Comparison of ENCODE assay signal across 16 mouse cellular contexts in genomic region chr2:151513525-151514285, GRCm38 (mm10). TPM values are rescaled to one million over a fixed set of nuclear protein-coding genes. Genes with fewer than 3 reads are reported as not detected.
DNase-seq lines count a peak whose midpoint lies in the region; TF ChIP-seq lines count a peak whose summit lies in the region.
"Had no signal": no experiment of that assay in that cellular context is flagged by ENCODE, and none has a peak within 500 bp of the region (broad histone marks: within the 10 kb centered on the region; RNA-seq: fewer than 3 reads in every experiment).

No protein-coding gene starts in this region.

- peaks cover 30% of the 10 kb centered on the region for H3K36me3 ChIP-seq in thymus, adult 2 months (ENCODE audit: control insufficient read depth, insufficient read depth, low read length)

- H3K4me3 ChIP-seq in thymus, adult 2 months (ENCODE audit: control insufficient read depth, insufficient read depth, low read length): no peak overlapping the region
- H3K4me3 ChIP-seq: erythroblast, embryonic 14.5 days; neural tube, embryonic 12.5 days had no signal

- no peak for TF ChIP-seq POLR2A in thymus, adult 2 months (IDR thresholded peaks at IDR 0.05; ENCODE audit: control insufficient read depth, extremely low read depth, insufficient read depth, low read length, poor library complexity)

- 91% methylated on average over 3 of the region's 3 CpGs for WGBS in thymus, adult 2 months

- H3K27ac ChIP-seq in thymus, adult 2 months (ENCODE audit: control insufficient read depth, insufficient read depth, low read length): no peak overlapping the region
- H3K27ac ChIP-seq: hindbrain, embryonic 14.5 days; neural tube, embryonic 12.5 days had no signal

- no peaks in the 10 kb centered on the region for H3K27me3 ChIP-seq in thymus, adult 2 months (ENCODE audit: control insufficient read depth, insufficient read depth, low read length)
- H3K27me3 ChIP-seq: neural tube, embryonic 12.5 days had no signal

- no peaks in the 10 kb centered on the region for H3K4me1 ChIP-seq in thymus, adult 2 months (replicated peaks; ENCODE audit: control insufficient read depth, insufficient read depth, low read length)
- H3K4me1 ChIP-seq: neural tube, embryonic 12.5 days had no signal

- TF ChIP-seq CTCF in thymus, adult 2 months (IDR thresholded peaks at IDR 0.05; ENCODE audit: borderline replicate concordance, control insufficient read depth, extremely low read depth, insufficient read depth, low read length, poor library complexity): 0 out of 2 replicates have a peak, but pooled peaks have one; percentile 24

- peak; percentile 4 for DNase-seq in embryo, embryonic 10.5 days (ENCODE audit: low spot score)
- no peak for DNase-seq in embryo, embryonic 9.5 days (ENCODE audit: extremely low spot score)
- DNase-seq in layer of hippocampus, adult 11-12 months (ENCODE audit: low spot score): peak; percentile 46
- no peak for DNase-seq in layer of hippocampus, adult 9-10 months (ENCODE audit: low spot score)
- DNase-seq in thymus, adult 2 months: no peak
- no peak for DNase-seq in thymus, postnatal 36 days
- DNase-seq in retina, embryonic 14.5 days (ENCODE audit: low spot score): no peak
- no peak for DNase-seq in adrenal gland, adult 8-10 months
- DNase-seq: cerebellum, postnatal 25 days had no signal

RNA-seq across cellular contexts. Expression of gene Nsfl1c, which starts 19.7 kb away (rescaled TPM):
- polyA plus RNA-seq in thymus, adult 2 months (2012; rRNA removed): 64.1 and 79.3 TPM in 2 replicates
- 100 to 1,000 TPM; 149 to 160 (median 153) TPM for total RNA-seq in adrenal gland, adult 8-10 months (2022)

RNA-seq across cellular contexts. Expression of gene Fkbp1a, which starts 28.6 kb away (rescaled TPM):
- polyA plus RNA-seq in thymus, adult 2 months (2012; rRNA removed): 126 and 146 TPM in 2 replicates
- total RNA-seq in adrenal gland, adult 8-10 months (2022): 100 to 1,000 TPM; 231 to 315 (median 255) TPM

RNA-seq across cellular contexts. Expression of gene 4921509C19Rik, which starts 37.8 kb away (rescaled TPM):
- polyA plus RNA-seq in thymus, adult 2 months (2012; rRNA removed): not detected in 2 replicates
- total RNA-seq in adrenal gland, adult 8-10 months (2022): not detected
- total RNA-seq: adrenal gland, postnatal 4 days; granulocyte monocyte progenitor cell, adult 5-6 weeks; layer of hippocampus, adult 8-10 months had no signal
- polyA plus RNA-seq: erythroblast, embryonic 14.5 days; hindbrain, embryonic 14.5 days; neural tube, embryonic 12.5 days; urinary bladder, adult 2 months had no signal

RNA-seq across cellular contexts. Expression of gene Sdcbp2, which starts 58.7 kb away (rescaled TPM):
- 3.5 and 4.6 TPM in 2 replicates for polyA plus RNA-seq in thymus, adult 2 months (2012; rRNA removed)
- total RNA-seq in adrenal gland, adult 8-10 months (2022): 1 to 10 TPM; 1.1 to 1.8 (median 1.3) TPM
- total RNA-seq: granulocyte monocyte progenitor cell, adult 5-6 weeks had no signal
- polyA plus RNA-seq: erythroblast, embryonic 14.5 days had no signal

Comparison
In these comparisons a context has a peak if more than half of its experiments do, and no peak if none do; other contexts are left out.
1. DNase-seq: peak in embryo, embryonic 10.5 days (single experiment) and layer of hippocampus, adult 11-12 months (single experiment); none in embryo, embryonic 9.5 days (single experiment), layer of hippocampus, adult 9-10 months (single experiment), thymus, adult 2 months (single experiment), thymus, postnatal 36 days (0 of 2), retina, embryonic 14.5 days (single experiment) and adrenal gland, adult 8-10 months (single experiment).